Mouse (Mus musculus) skeletal muscle tissue, adult 2 months (tissue): ENCODE data around the gene Fbn1.
"Not testable (repeated sequence)": the region's sequence is repeated elsewhere in the genome, so short reads cannot be mapped to it uniquely, and the experiment has no call there.

Experiments used
- DNase-seq: peaks from one replicate; pipeline ENCODE4 v3.0.0-alpha.2; 2012; ENCODE audit warnings: low read depth, low spot score

Fbn1 gene

DNA sequence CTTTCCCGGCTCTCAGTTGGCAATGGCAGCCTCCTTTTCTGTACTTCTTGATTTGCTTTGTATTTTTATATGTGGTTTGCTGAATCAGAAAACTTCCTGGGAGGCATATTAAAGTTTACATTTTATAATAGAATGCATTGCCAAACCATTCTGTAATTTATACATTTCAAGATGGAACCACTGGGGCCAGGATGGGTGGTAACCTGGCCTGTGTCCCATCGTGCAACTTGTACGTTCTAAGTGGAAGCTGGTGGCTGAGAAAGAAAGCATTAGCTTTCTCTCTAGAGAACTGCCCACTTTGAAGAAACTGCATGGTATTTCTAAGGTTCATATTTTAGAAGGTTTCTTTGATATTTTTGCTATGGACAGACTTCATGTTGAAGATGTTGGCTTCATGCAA lies 212.3 kb downstream of the Fbn1 start:
- no peak for DNase-seq

DNA sequence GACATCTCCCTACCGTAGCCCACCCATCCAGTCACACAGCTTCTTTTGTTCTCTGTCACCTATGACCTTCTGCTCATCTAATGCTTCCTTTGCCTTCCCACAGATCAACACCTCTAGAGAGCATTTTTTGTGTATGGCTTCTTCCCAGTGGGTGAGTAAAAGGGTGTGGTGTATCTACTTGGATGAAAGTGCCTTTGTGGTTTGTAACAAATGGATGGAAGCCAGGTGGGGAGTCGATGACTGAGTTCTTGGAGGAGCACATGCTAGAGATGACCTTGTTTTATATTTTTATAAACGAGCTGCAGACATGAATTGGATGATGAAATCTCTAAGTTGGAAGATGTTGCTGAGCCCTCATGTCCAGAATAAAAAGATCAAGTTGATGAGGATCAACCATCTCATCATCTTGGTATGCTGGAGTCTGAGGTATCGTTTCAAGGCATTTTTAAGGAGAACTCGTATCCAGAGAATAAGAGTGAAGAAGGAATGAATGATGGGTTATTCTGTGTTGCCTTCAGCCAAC lies 213.8 kb downstream of the Fbn1 start:
- peak; percentile 85 for DNase-seq

DNA sequence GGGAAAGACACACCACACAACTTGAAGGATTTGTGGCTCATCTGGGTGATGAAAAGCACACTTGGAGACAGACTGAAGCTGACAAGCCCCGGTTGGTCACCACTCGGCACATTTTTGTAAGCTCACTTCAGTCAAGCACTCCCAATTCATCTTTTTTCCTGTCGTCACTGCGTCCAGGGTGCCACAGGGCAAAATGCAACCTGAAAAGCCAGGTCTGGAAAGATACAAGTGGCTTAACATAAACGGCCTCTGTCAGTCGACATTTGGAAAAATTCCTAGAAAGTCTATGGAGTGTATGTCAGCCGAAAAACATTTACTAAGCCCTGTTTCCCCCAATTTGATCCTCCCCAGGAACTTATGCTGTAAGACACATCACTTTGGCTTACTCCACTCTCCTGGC lies 215.2 kb downstream of the Fbn1 start:
- DNase-seq = no peak

DNA sequence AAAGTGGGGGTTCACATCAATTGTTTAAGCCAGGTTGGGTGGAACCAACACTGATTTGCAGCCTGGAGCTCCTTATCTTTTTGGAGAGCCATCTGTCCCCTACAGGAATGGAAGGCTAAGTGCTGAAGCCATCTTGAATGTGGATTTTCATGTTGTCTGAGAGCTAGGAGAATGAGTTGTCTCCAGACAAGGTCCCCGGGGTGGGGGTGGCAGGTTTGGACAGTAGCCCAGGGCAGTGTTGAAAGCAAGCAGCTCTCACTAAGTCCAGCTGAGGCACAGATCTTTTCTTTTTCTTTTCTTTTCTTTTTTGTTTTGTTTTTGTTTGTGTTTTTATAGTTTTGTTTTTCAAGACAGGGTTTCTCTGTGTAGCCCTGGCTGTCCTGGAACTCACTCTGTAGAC lies 216.7 kb downstream of the Fbn1 start:
- no peak for DNase-seq

DNA sequence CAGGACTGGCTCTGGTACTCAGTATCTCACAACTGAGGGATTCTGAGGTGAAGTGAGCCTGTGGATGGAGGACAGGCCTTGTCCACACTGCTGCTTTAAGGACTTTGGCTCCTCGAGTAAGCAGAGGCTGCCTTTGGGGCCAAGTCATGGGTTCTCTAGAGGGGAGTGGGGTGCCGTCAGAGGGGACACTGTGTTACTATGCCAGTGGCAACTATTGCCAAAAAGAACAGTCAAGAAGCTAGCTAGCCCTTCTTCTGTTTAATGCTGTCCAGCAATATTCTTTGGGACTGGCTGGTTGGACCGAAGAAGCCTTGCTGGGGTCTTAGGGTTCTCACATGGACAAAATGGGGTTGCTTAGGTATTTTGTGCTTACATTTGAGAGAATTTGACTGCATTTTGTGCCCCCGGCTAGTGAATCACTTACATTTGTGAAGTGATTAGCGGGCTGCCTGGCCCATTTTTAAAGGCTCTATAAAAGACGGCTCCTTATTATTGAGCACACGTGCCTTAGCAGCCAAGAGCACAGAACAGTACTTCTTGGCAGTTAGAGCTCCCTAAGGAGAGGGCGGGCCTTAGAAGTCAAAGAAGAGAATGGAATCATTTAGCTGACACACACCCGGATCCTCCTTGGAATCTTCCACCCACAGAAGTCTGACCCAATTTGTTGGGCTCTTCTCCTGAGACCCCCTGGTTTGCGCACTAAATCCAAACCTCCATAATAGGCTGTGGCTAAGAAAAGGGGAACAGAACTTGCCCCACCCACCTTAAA lies 217.4 kb downstream of the Fbn1 start:
- DNase-seq = peak; percentile 73

DNA sequence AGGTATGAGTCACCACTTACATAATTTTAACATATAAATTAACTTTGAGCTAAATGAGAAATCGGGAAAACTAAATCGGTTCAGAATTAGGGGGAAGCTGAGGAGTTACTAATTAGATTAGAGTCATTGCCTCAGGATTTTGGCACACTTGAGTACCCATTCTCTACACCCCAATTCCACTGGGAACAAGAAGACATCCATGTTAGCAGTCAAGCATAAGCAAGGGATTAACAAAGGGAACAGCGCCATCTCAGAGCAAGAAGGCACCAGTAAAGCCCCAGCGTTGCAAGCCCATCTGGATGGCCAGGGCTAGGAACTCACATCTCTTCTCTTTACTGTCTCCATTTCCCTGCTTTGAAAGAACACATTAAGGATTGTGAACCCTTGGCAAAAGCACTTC lies 222.0 kb downstream of the Fbn1 start:
- DNase-seq = no peak

DNA sequence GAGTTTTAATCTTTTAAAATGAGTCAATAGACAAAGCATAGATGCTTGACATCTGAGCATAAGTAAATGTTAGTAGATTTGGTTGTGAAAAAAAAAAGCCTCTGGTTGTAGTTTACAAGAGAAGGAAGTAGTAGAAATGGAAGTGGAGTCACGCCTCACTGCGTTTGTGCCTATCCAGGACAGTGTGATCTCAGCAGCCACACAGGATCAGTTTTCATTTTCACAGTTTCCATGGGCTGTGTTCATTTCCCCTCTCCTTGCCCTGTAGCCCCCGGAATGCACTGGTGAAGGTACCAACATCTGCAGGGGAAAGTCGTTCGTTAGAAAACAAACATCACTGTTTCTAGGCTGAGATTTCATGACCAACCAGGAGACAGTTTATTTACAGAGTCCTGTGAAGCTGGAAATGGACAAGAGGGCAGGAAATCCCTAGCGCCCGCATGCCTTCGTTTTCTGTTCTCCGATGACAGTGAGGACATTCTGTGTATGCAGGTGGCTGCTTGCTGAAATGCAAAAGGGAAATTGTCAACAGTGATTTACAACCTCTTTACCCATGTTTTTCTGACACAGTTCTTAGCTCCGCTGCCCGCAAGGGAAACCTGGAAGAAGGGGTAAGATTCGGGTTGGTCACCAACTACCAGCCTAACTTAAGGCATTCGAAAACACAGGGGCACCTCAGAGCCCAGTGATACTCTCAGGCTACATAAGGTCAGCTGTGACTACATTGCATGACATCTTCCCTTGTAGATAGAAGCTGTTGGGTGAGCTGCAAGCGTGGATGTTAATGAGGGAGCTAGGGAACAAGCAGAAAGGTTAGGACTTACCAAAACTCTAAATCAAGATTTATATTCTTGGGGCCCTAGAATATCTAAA lies 225.2 kb downstream of the Fbn1 start:
- no peak for DNase-seq

DNA sequence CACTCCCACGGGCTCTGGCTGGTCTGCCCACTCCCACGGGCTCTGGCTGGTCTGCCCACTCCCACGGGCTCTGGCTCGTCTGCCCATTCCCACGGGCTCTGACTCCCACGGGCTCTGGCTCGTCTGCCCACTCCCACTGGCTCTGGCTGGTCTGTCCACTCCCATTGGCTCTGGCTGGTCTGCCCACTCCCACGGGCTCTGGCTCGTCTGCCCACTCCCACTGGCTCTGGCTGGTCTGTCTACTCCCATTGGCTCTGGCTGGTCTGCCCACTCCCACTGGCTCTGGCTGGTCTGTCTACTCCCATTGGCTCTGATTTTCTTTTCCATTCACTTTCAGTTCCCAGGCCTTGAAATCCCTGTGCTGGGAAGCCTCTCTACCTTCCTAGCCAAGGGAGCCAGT lies 227.8 kb downstream of the Fbn1 start:
- not testable (repeated sequence) for DNase-seq

DNA sequence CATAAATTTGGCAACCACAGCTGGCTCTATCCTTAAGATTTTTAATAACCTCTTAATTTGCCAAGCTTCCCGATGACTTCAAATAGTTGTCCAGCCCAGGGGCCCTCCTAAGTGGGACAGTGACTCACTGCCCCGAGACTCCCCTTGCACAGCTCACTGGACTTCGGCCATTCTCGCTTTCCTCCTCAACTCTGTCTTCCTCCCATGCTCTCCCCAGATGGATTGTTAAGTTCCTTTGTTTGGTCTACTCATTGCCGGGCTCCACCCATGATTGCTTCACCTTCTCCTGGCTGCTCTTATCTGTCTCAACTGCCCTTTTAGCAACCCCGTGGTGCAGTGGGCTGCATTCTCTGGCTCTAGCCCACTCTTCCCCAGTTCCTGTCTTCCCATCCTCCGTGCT lies 229.3 kb downstream of the Fbn1 start:
- DNase-seq = peak; percentile 75

DNA sequence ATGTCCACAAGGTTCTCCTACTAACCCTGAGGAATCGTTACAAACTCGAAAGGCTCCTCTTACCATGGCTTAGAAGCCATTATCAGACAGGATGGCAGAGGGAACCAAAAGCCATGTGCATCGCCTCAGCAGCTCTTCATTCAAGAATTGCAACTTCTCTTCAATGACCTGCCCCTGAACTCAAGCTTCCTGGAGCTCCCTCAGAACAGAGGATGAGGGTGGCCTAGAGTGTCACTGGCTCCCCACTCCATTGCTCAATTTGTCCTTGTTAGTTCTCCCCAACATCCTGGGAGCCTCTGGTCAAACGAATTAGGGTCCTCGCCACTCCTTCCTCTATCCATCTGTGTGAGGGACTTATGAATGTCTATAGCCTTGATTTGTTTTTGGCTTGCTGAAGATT lies 231.1 kb downstream of the Fbn1 start:
- no peak for DNase-seq

DNA sequence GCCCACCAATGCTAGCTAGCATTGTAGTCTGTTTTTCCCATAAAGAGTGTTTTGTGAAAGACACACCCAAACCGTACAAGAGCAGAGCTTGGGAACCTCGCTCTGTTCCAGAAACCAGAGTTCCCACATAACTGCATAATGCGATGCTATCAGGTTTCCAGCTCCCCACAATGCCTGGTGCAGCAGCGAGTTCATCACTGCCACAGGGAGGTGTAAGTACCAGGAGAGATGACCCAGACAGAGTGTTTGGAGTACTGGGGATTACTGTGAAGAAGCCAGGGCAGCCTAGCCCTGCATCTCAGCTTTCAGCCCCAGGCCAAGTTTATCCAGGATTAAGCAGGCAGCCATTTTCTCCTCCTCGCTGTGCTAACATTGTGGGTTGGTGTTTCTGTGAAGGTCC lies 232.2 kb downstream of the Fbn1 start:
- DNase-seq = peak; percentile 44

DNA sequence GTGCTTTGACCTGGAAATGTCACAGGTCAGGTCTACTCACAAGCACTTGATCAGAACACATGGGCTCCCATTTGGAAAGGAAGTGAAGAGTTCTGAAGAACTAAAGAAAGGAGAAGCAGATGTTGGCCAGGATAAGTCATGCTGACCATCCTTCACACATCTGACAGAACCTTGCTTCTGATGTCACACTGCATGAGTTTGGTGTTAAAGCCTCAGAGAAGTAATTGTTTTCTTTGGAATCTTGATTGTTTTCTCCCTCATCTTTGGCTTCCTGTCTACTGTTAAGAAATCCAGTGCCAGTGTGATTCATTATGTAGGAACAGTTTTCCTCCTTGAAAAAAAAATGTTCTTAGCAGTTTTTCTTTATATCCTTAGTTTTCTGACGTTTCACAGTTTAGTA lies 238.9 kb downstream of the Fbn1 start:
- no peak for DNase-seq

DNA sequence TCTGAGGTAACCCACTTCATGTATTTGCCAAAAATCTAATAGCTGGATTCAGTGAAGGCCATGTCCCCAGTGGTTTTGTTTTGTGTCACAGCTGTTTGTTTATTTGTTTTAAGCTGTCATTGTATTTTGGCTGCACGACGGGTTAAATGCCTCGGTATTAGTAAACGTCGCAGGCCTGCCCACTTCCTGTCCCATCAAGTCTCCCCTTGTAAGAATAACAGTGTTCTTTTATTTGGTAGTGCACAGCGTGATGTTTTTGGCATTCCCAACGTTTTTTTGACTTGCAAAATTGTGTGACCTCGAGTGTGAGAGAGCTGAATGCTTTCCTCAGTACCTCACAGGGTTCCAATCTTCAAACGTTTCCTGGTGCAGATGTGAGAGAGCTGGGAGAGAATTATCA lies 244.0 kb downstream of the Fbn1 start:
- peak; percentile 26 for DNase-seq

DNA sequence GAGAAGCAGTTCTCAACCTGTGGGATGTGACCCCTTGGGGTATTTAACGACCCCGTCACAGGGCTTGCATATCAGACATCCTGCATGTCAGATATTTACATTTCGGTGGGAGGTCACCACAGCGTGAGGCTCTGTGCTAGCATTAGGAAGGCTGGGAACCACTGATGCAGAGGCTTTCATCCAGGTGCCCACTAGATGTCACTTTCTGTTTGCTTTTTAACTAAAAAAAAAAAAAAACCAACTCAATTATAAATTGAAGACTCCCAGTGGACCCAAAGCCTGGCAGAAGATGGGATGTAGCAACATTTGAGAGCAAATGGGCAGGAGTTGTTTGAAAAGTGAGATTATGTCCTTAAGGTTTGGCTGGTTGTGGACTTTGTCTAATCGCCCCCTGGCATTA lies 244.7 kb downstream of the Fbn1 start:
- DNase-seq = peak; percentile 38

DNA sequence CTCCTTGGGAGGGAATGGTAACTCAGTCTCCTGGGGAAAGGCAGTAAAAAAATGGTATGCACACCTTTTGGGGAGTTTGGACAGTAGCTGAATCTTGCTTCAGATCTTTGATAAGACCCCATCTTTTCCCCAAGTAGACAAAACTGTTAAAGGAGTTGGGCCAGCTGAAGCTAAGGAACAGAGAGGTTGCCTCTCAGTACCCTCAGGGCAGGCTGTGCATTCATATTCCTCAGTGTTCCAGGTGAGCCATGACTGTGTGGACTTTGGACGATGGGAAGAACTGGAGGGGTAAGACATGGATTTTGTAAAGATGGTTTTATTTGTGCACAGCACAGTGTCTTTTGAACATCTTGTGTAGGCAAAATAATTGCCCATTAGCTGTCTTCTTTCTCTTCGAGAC lies 247.5 kb downstream of the Fbn1 start:
- DNase-seq = no peak

DNA sequence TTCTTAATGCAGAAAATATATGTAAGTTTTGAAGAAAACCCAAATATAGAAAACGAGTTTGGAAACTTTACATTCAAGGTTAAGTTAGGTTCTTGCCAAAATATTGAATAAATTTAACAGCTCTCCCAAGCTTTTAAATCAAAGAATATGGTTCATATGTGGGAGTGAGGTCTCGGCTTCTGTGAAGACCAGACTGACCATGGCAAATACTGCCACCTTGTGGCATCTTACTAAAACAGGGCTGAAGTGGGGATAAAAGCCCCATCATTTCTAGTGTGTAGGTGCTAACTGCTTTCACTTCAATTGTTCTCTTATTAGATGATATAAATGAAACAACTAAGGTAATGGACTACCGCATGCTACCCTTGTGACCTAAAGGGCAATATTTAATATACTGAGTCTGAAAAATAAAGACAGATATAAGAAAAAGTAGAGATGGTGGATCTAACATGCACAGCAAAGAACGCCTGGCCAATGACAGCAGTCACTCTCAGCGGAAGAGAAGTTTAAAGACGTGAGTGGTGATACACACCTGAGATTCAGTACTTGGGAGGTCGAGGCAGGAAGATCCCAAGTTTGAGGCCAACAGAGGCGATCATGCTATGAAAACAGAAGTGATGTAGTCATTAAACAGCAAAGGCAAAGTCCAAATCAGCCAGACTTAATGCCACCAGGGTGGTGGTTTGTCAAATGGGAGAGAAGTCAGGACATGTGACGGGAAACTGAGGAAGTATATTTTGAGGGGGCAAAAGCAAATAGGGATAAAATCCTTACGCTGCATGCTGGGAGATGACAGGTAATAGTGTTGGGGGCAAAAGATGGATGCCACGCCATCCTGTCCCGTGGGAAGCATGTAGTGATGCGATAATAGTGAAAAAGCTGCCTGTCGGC lies 248.3 kb downstream of the Fbn1 start:
- no peak for DNase-seq

DNA sequence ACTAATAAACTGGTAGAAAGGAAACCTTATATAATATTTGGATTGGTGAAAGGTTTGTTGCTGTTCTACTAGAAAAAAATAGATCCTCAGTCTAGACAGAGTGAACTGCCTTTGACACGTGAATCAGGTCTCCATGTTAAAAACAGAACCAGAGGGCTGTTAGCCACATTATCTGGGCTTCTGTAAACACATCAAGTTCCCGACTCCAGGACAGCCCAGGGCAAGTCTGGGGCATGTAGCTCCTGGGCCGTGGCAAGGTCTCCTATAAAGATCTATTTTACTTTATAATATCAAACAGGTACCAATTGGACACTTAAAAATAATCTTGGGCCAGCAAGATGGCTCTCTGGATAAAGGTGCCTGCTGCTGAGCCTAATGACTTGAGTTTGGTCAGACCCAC lies 251.9 kb downstream of the Fbn1 start:
- DNase-seq = no peak

DNA sequence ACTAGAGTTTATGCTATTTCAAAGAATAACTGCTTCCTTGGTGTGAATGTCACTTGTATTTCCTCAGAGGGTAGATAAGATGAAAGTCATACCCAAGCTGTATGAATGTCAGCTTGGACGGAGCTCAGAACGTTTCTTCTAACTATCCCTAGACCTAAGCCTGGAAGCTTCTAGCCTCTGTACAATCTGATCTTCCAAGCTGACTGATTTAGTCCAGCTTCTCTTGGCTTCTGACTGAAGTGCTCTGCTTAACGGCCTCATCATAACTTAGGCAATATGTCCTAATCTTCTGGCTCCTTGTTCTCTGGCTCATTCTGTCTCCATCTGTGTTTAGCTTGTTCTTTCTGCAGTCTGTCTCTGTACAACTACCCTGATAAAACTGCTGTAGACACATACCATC lies 253.2 kb downstream of the Fbn1 start:
- no peak for DNase-seq

DNA sequence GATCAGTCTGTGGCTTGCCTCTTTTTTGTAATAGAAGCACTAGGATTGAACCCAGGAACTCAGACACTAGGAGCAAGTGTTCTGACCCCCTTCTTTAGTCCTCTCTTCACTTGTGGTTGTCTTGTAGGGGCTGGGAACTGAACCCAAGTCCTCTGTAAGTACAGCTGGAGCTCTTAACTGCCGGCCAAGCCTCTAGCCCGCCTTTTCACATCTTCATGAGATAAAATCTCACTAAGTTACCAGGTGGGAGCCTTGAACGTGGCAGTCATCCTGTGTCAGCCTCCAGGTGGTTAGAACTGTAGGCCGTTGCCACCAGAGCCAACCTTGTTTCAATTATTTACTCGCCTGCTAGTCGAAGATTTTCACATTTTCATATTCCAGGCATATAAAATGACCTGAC lies 254.1 kb downstream of the Fbn1 start:
- no peak for DNase-seq

DNA sequence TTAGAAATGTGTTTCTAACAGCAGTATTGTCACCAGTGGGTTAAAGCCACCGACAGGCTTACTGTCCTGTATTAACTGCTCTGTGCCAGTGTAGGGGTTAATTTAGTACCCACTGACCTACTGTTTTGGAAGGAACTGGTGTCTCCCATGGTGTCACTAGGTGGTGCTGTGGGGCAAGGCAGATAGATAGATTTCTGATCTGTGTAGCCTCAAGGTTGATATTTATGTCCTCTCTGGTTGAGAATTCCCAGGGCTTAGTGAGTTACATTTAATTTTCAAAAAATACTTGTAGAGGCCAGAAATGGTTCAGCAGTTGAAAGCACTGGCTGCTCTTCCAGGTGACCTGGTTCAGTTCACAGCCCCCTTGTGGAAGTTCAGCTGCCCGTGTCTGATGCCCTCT lies 255.5 kb downstream of the Fbn1 start:
- no peak for DNase-seq

DNA sequence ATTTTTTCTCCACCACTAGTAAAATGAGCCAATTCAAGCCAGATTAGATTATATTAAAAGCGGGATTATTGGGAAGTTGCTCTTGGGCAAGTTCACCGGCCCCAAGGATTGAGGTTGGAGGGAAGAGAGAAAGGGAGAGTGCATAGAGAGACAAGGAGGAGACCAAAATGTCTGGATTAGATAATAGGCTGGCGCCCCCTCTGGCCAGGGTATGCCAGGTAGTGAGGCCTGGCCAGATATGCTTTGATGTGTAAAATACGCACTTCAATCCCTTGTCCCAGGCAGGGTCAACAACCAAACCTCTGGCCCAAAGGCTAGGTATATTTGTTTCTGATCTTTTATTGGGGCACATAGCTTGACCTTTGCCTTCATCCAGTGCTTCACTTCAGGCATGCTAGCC lies 256.0 kb downstream of the Fbn1 start:
- no peak for DNase-seq
